Mouse (Mus musculus) left cerebral cortex, adult 11 months (tissue): ENCODE results near the gene Tmem236.

Source experiments
- DNase-seq: peaks from one replicate; pipeline ENCODE4 v3.0.0; 2022; ENCODE audit warnings: low spot score

Tmem236 gene

DNA sequence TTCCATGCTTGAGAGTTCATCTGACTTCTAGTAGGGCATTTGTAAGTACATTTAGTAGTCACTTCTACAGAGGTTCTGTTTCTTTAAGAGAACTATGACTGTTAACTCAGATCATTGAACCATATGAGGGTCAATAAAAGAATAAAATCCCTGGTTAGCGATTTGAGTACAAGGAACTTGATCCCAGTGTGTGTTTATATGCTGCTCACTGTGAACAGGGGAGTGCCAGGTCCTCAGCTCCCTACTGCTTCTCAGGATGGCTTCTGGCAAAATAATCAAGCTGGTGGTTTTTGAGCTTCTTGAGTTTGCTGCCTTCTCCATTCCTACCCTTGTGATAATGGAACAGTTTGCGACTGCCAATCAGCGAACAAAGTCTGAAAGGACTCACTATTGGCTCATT is at the start of gene Tmem236:
Gene Tmem236, plus strand, starts transcription at position 190 of the 400 bp plus-strand sequence.
- DNase-seq, result no peak

DNA sequence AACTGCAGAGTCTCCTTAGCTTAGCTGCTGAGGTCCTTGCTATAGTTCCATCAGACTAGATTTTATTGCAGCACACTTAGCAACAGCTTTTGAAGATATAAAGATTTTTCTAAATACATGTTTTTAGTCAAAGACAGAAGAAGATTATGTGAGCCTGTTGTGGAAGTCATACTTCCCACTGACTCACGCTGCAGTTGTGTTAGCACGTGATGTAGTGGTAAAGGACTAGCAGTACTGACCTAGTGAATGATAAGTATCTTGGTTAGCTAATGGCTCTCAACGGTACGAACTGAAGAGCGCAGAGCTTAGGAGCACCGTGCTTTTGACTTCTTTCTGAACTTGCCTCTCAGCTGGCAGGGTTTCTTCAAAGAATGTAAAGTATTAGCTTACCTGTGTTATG is 47.9 kb upstream of the Tmem236 start:
- no peak for DNase-seq

DNA sequence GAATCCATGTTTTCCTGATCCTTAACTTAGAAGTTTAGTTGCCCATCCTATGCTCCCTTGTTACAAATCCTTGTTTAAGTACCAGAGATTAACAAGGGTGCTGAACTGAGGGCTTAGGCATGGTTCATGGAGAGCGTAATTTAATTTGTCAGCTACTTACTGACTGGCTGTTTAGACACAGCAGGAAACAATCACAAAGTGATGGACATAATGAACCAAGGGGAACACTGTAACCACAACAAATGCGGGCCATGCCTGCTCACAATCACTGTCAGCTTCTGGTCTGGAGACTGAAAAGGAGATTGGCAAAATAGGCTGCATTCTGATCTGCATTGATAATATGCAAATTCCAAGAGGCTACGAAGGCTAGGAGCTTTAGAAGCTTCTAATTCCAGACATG is 46.7 kb upstream of the Tmem236 start:
- no peak for DNase-seq

DNA sequence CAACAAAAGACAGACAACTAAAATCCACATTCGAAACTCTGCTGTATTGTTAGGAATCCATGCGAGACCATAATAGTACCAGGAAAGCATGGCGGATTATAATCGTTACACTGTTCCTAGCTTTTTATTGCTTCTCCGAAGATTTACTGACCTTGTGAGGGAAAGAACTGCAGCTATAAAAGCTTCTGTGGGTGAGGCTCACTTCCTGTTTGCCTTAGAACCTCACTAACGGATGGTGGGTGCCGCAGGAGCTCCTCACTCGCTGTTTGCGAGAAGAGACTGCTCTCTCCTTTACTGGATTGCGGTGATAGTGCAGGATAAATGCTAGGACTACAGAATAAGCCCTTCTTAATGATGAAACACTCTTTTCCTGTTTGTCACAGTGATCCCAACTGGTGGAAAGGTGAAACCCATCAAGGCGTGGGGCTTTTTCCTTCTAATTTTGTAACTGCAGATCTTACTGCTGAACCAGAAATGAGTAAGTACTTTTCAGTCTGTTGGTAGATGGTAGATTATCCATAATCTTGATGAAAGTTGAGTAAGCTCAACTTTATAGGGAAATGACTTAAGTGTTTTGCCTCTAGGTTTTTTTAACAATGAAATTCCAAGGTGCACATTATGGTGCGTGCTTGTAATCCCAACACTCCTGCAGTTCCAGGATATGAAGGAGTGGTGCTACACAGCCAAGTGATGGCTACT is 43.5 kb upstream of the Tmem236 start:
- DNase-seq, result no peak

DNA sequence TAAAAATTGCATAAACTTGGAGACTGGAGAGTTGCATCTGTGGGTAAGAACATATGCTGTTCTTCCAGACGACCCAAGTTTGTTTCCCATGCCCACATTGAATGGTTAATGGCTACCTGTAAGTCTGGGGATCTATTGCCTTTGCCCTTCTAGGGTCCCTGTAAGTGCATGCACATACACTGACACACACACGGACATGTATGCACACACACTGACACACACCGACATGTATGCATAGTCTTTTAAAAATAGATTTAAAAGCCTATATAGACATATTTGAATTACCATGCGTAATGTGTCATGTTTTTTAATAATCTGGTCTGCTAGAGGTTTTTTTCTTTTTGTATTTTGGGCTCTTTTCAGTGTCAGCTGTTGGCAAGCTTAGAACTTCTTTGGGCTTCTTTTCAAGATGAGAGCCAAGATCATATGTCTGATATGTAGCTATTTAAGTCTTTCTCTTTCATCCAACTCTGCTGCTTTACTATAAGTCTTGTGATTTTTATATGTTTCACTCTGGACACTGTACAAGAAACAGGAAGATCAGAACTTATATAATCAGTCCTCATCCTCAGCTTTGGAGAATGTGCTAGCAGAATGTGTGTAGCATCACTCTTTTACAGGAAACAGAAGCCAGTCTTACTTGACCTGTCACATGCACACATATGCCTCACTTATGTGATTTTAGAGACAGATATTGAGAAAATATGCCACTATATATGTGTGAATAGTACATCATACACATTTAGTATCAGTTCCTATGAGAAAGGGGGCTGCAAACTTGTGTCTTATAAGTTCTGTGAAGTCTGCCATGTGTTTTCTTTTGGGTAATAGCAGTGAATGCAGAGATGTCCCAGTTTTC is 41.6 kb upstream of the Tmem236 start:
- no peak for DNase-seq

DNA sequence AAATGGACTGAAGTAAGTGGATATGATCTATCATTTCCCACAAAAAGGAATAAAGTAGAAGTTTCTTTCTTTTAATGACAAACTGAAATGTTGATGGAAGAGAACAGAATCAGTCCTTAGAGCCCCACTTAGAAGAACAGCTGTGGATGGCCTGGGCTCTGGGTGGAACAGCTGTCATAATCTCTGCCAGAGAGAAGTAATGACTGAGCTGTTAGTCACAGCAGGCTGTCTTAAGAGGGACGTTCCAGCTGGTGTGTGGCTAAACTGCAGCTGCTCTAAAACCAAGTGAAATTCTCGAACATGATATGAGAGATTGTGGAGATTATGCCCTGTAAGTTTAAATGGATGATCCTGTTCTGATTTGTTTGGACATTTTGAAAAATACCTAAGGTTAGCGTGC is 37.4 kb upstream of the Tmem236 start:
- DNase-seq, result no peak

DNA sequence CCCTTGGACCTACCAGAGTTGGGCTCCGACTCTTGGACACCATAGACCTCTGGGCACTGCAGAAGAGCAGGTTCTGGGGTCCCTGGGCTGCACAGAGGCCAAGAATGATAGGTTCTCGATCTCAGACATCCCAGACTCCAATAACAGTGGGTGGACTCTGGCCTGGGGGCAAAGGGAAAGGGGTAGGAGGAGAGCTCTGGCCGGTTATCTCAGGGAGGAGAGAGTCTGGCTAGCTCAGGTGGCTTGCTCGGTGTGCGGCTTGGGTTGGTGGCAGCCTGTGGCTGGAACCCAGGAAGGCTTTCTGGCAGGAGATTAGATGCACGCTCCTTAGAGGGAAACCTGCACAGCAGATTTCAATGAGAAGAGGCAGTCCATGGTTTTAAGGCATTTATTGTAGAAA is 34.7 kb upstream of the Tmem236 start:
- DNase-seq, result no peak

DNA sequence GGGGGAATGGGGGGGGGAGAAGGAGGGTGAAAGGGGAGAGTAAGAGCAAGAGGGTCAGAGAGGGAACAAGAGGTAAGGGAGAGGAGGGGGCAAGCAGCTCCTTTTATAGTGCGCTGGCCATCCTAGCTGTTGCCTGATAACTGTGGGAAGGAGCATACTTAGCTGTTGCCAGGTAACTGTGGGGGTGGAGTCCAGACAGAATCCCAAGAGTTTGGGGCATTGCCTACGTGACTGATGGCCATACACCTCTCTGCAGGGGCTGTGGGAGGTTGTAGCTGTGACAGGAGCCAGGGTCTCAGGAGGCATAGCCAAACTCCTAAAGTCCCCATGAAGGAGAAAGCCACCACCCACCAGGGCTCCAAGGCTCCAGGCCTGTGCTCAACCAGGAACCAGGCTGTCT is 34.3 kb upstream of the Tmem236 start:
- DNase-seq, result no peak

DNA sequence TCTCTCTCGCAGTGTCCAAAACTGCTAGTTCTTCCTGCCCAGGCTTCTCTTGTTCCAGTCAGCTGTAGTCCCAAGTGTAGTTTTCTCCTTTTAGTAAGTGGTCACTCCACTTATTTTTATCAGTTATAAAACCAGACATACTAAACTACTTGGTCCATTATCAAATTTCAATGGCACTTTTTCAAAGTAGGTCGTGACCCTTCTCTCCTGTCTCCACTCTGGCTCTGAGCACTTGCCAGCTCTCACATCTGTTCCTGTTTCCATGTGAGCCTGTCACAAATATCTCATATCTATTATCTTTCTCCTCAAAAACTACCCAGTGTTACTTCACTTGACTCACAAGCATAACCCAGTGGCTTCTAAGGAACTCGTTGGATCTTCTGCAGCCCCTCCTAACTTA is 29.0 kb upstream of the Tmem236 start:
- DNase-seq, result no peak

DNA sequence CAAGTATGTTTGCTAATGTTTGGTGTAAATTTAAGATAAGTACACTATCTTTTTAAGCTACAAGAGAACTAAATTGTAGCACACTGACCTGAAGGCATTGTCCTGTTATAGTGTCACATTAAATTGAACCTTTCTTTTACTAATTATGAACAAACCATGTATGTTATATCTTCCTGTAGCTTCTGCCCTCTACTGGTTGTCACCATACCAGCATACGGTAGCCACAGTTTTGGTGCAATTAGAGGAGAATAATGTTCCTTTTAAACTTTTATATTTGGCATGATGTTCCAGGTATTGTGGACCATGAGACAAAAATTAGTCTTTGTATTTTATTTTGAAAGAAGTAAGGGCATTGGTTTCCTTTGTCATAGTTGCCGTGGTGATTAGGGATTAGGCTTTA is 27.4 kb upstream of the Tmem236 start:
- DNase-seq, result no peak

DNA sequence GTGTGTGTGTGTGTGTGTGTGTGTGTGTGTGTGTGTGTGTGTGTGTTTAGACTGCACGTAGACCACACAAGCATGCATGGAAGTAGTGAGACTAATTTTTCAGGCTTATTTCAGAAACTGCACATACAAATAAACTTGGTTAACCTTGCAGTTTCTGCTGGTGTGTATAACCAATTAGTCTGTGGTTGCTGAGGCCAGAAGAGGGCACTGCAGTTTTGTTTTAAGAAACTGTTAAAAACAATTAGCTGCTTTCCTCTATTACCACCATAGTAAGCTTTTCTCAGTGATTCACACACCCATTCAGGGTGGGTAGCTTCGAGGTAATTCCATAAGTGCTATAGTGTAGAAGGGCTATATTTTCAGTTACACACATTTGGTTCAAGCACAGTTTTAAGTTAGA is 23.5 kb upstream of the Tmem236 start:
- DNase-seq, result no peak

DNA sequence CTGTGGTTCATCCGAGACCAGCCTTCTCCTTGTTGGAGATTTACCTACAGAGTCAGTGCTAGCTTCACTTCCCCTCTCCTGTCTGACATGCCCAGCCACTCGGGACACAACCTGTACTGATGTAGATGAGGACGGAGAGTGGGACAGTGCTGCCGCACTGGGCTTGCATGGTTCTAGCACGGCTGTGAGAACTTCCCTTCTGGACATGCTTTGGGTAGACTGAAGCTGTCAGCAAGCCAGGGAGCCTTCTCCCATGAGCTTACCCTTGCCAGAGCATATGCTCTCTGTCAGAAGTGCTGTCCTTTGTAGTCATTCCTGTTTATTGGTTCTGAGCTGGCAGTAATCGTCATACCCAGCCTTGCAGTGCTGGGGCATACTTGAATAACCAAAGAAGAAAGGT is 22.5 kb upstream of the Tmem236 start:
- no peak for DNase-seq

DNA sequence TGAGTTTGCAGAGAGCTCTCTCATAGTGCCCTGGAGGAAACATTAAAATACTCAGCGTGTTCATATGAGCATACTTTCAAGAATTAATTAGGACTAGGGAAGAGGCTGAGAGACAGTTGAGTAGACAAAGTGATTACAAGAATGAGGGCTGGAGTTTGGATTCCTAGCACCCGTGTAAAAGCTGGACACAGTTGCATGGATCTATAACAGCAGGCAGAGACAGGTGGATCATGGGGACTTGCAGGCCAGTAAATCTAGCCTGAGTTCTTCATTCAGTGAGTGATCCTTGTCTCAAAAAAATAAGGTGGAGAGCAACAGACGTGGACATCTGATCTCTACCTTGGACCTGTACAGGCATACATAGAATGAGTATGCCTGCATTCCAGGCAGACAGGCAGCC is 15.3 kb upstream of the Tmem236 start:
- DNase-seq, result no peak

DNA sequence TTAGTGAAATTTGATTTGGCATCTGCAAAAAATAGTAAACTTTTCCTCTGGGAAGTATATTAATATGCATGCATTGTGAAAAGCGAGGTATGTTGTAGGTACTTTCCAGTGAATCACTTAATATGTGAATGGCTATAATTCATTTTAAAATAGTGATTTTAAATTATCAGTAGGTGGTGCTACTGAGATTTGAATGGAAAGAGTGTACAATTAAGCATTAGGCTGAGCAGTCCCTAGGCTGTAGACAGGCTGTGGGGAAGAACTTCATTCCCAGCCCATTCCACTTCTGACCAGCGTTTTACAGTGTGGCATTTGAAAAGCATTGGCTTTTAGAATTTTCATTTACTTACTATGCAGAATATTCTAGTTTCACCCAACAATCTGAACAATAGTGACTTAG is 14.6 kb upstream of the Tmem236 start:
- DNase-seq, result no peak

DNA sequence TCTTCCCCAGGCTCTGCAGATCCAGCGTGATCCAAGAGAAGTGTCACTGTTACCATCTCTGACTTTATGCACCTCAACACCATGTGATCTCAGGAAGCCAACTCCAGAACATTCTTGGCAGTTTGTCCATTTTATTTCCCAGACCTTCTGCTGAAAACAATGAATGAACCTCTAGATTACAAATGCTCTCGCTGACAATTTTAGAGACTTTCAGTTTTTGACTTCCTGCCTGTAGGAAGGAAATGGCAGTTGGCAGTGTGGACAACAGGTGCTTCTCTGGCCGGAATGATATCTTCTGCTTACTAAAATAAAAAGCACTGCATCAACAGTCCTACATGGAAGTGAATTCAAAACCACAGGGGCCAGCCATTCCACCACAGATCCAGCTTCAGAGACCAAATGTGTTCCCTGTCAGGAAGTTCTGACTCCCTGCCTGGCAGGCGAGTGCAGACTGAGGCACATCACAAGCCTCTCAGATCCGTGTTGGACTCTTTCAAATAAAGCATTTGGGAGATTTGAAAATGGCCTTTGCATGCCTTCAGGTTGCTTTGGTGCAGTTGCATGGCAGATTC is 9.8 kb upstream of the Tmem236 start:
- no peak for DNase-seq

DNA sequence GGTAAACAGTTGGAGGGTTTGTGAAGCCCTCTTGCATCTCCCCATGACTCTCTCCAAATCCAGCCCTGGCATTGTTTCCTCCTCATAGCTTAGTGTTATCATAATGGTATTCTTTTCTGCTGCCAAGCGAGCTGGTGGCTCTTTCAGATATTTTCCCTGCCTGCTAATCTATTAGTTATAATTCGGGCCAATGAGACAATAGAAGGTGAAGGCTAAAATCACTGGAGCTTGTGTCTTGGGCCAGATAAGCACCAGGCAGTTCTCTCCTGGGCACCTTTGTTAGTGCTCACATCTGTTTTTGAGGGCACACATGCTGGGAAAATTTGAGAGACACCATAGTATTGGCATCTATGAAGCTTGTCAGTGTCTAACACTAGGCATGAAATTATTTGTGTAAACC is 9.3 kb upstream of the Tmem236 start:
- no peak for DNase-seq

DNA sequence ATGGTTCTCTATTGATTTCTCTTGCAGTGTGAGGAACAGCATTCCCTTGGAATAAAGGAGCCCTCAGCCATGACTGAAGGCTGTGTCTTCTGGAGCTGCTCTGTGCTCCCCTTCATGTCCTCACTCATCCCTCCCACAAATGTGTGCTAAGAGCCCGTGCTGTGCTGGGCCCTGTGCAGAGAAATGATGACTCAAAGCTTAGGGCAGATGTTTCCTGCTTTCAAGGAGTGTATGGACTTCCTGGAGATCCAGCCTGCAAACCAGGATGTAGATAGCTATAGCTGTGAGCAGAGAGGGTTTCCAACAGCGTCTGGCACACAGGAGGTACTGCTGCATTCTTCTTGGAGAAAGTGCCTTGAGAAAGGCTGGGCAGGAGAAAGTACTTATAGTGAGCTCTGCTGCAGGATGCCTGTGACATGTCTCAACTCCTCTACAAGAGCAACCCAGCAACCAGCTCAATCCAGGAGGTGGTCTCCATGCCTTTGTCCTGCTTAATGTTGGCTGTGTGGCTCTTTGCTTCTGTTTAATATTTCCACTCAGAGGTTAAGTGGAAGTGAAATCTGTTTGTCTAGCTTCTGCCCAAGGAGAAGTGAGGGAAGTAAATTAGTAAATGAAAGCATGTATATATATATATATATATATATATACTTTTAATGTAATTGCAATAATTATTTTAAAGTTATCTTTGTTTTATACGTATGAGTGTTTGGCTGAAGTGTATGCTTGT is 8.5 kb upstream of the Tmem236 start:
- DNase-seq, result no peak

DNA sequence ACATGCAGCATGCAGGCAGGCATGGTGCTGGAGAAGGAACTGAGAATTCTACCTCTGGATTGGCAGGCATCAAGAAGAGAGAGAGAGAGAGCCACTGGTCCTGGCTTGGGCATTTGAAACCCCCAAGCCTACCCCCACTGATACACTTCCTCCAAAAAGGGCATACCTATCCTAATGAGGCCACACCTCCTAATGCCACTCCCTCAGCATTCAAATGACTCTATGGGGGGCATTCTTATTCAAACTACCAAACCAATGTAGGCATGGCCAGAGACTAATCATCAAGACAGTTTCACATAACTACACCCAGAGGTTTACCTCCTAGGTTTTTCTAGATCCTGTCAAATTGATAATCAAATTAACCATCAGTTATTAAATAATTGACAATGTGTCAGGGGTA is 6.6 kb upstream of the Tmem236 start:
- DNase-seq, result no peak

DNA sequence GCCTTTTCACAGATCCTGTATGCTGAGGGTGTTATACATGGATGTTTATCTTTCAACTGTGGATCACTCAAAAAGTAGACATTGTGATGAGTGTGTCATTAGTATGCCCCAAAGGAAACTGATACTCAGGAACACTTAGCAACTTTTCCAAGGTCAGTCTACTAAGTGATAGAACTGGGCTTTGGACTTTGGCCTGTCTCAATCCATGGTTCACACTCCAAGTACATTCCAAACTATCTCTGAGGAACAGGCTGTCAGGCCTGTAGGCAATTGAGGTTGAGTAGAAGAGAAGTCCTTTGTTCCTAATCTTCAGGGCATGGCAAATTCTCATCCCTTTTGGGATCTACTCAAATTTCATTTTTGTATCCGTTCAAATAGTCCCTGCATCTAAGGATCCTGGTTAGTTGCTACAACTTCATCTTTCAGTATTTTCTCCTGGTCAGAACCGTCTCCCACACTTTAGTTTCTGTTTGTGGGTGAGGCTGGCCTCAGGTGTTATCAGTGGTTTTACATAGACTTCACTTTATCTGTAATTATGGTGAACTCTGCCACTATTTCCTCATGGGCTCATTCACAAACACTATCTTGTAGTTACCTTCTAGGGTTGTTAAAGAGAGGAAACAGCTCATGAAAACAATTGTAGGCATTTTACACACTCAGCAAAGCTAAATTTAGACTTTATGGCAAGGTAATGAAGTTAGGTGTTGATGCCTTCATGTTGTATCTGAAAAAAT is 2.3 kb downstream of the Tmem236 start:
- no peak for DNase-seq

DNA sequence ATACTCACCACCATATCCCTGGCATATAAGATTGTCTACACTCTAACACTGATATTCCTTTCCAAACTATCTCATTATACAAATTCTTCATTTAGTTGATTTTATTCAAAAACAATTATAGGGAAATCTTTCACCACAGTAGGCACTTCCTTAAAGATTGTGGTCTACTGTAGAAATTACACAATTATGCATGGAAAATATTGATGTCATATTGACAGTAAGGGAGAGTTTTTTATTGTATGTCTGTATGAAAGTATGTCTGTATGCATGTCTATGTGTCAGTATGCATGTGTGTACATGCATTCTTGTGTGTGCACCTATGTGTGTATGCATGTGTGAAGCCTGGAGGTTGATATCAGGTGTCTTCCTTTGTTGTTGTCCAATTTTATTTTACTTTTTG is 10.1 kb downstream of the Tmem236 start:
- no peak for DNase-seq

DNA sequence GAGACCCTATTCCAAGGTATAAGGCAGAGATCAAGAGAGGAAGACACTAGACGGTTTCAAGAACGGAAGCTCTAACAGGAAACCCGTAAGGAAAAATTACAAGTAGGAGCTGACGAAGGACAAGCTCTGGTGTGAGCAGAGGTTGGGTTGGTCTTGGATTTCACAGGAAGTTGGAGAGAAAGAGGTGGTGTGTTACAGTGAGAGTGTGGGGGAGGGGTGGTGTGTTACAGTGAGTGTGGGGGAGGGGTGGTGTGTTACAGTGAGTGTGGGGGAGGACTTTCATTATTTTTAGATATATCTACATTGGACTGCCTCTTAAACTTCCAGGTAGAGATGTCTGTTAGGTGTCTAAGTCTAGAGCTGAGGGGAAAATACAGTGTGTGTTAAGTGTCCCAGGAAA is 16.4 kb downstream of the Tmem236 start:
- no peak for DNase-seq

DNA sequence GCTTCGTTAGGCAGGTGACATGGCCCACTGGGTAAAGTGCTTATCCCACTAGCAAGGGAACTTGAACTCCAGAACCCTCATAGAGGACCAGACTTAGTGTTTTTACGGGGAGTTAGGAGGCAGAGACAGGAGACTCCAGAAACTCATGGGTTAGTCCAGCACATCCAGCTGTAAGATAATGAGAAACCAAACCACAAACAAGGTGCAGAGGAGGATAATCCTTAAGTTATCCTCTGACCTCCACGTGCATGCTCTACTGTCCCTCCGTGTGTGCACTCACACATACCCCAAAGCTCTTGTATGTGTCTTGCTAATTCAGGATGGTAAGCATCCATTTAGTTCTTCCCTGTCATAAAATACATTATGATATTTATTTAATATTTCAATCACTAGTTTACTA is 17.3 kb downstream of the Tmem236 start:
- no peak for DNase-seq
